Mouse (Mus musculus): ENCODE results near the gene Fbln2. TPM values are rescaled to one million over a fixed set of nuclear protein-coding genes. Genes with fewer than 3 reads are reported as not detected.

Fbln2 gene
- total and polyA plus RNA-seq, 3 experiments = 0.81 TPM; not detected in 2

- Histone ChIP-seq H3K9ac (ENCODE audit: insufficient read depth, low read depth) (no peak overlapping the region), H3K36me3 (replicated peaks in 1 of 2; ENCODE audit: control insufficient read depth in 1 of 2, insufficient read depth in 1 of 2, low read length in 1 of 2) (no peaks in the 10 kb centered on the region), H3K4me3 (replicated peaks in 1 of 3; ENCODE audit: low read depth in 2 of 3, low read length in 2 of 3, poor library complexity in 1 of 3) (no peak overlapping the region), H3K9me3 (replicated peaks; ENCODE audit: low read length) (no peaks in the 10 kb centered on the region), H3K79me2 (replicated peaks; ENCODE audit: control insufficient read depth, extremely low read depth, insufficient read depth, poor library complexity, severe bottlenecking) (no peaks in the 10 kb centered on the region), H3K4me1 (ENCODE audit: control insufficient read depth in 1 of 2, insufficient read depth in 2 of 2) (no peaks in the 10 kb centered on the region), H3K4me2 (ENCODE audit: insufficient read depth, low read depth, poor library complexity, severe bottlenecking) (no peak overlapping the region), H3K27me3 (replicated peaks) (peaks cover 55% of the 10 kb centered on the region), H3K27ac (ENCODE audit: insufficient read depth, low read depth) (no peak overlapping the region)
- no peak for TF ChIP-seq POLR2AphosphoS2 (IDR thresholded peaks at IDR 0.05; ENCODE audit: low read depth, low read length)
- TF ChIP-seq JUND (conservative IDR thresholded peaks at IDR 0.05; ENCODE audit: low read depth, low read length) = no peak
- no peak for TF ChIP-seq TBP (conservative IDR thresholded peaks at IDR 0.05; ENCODE audit: low read depth, low read length)
- TF ChIP-seq USF2 (conservative IDR thresholded peaks at IDR 0.05; ENCODE audit: low read depth, low read length) = no peak
- TF ChIP-seq ZC3H11A (IDR thresholded peaks at IDR 0.05; ENCODE audit: low read depth, low read length) = no peak
- no peak for TF ChIP-seq MAZ (IDR thresholded peaks at IDR 0.05; ENCODE audit: low read depth, low read length)
- no peak for TF ChIP-seq ZKSCAN1 (IDR thresholded peaks at IDR 0.05; ENCODE audit: borderline replicate concordance, low read depth, low read length)
- no peak for TF ChIP-seq CHD1 (IDR thresholded peaks at IDR 0.05; ENCODE audit: low read depth, low read length)
- TF ChIP-seq ZNF384 (IDR thresholded peaks at IDR 0.05; ENCODE audit: low read depth, low read length) = no peak
- TF ChIP-seq EP300 (IDR thresholded peaks at IDR 0.05; ENCODE audit: low read length) = no peak
- TF ChIP-seq POLR2A (IDR thresholded peaks at IDR 0.05; ENCODE audit: low read depth, low read length) = no peak
- no peak for TF ChIP-seq BHLHE40 (IDR thresholded peaks at IDR 0.05; ENCODE audit: low read depth, low read length)
- no peak for TF ChIP-seq CHD2 (IDR thresholded peaks at IDR 0.05; ENCODE audit: low read length)
- no peak for TF ChIP-seq ETS1 (conservative IDR thresholded peaks at IDR 0.05; ENCODE audit: low read depth, low read length)
- TF ChIP-seq ZMIZ1 (IDR thresholded peaks at IDR 0.05; ENCODE audit: low read depth, low read length) = no peak
- no peak for TF ChIP-seq PAX5 (IDR thresholded peaks at IDR 0.05; ENCODE audit: low read length)
- in situ Hi-C loops (cut with MboI; ENCODE audit: low pct_ligation_motif_present, low pct_unique_long_range_greater_than_20kb, low sequenced_read_pairs) (loop anchor here (25.0 kb wide), 1 partner anchor 248 kb away; the partner anchor contains the start of gene Wnt7a), dilution Hi-C loops (cut with MboI; ENCODE audit: extremely low pct_ligation_motif_present, extremely low pct_unique_long_range_greater_than_20kb, low sequenced_read_pairs) (no loop called here)
- DNase-seq (ENCODE audit: extremely low read depth) = no peak
Observed at GRCm38 (mm10) chr6:91164584-91164983, 47.7 kb upstream of the Fbln2 start.

- DNase-seq (ENCODE audit: extremely low read depth) = peak; percentile 61
- no peak overlapping the region for H3K4me3 ChIP-seq (replicated peaks in 1 of 3; ENCODE audit: low read depth in 2 of 3, low read length in 2 of 3, poor library complexity in 1 of 3)
- H3K9me3 ChIP-seq (replicated peaks; ENCODE audit: low read length) = no peaks in the 10 kb centered on the region
- dilution Hi-C loops (cut with MboI; ENCODE audit: extremely low pct_ligation_motif_present, extremely low pct_unique_long_range_greater_than_20kb, low sequenced_read_pairs) (no loop called here), in situ Hi-C loops (cut with MboI; ENCODE audit: low pct_ligation_motif_present, low pct_unique_long_range_greater_than_20kb, low sequenced_read_pairs) (loop anchor here (25.0 kb wide), 1 partner anchor 247 kb away; the partner anchor contains the start of gene Wnt7a)
- H3K27ac ChIP-seq (ENCODE audit: insufficient read depth, low read depth) = no peak overlapping the region
- no peaks in the 10 kb centered on the region for H3K36me3 ChIP-seq (replicated peaks in 1 of 2; ENCODE audit: control insufficient read depth in 1 of 2, insufficient read depth in 1 of 2, low read length in 1 of 2)
- H3K4me1 ChIP-seq (ENCODE audit: control insufficient read depth in 1 of 2, insufficient read depth in 2 of 2) = no peaks in the 10 kb centered on the region
- no peak overlapping the region for H3K9ac ChIP-seq (ENCODE audit: insufficient read depth, low read depth)
- H3K79me2 ChIP-seq (replicated peaks; ENCODE audit: control insufficient read depth, extremely low read depth, insufficient read depth, poor library complexity, severe bottlenecking) = no peaks in the 10 kb centered on the region
- no peak overlapping the region for H3K4me2 ChIP-seq (ENCODE audit: insufficient read depth, low read depth, poor library complexity, severe bottlenecking)
- TF ChIP-seq MEF2A (IDR thresholded peaks at IDR 0.05; ENCODE audit: borderline replicate concordance, low read depth, low read length) (peak; percentile 19; the same call in 1 of the 2 replicates), ZKSCAN1 (IDR thresholded peaks at IDR 0.05; ENCODE audit: borderline replicate concordance, low read depth, low read length) (no peak), RAD21 (IDR thresholded peaks at IDR 0.05; ENCODE audit: low read depth, low read length) (peak; percentile 80), CTCF (conservative IDR thresholded peaks at IDR 0.05 in 1 of 2, IDR thresholded peaks at IDR 0.05 in 1 of 2; ENCODE audit: low read depth in 2 of 2, low read length in 2 of 2) (peak; percentile 90 to 91), E2F4 (IDR thresholded peaks at IDR 0.05; ENCODE audit: insufficient replicate concordance, low read depth, low read length) (no peak), SMC3 (IDR thresholded peaks at IDR 0.05; ENCODE audit: low read depth, low read length) (peak; percentile 82)
- peaks cover 55% of the 10 kb centered on the region for H3K27me3 ChIP-seq (replicated peaks)
Observed at GRCm38 (mm10) chr6:91165210-91165609, 47.0 kb upstream of the Fbln2 start.

All from CH12.LX (cell line).